Mouse (Mus musculus): ENCODE measurements around the gene Cdh3. TPM values are rescaled to one million over a fixed set of nuclear protein-coding genes. Genes with fewer than 3 reads are reported as not detected.
"Not testable (repeated sequence)": the region's sequence is repeated elsewhere in the genome, so short reads cannot be mapped to it uniquely, and the experiment has no call there.

Cdh3 gene
- polyA plus RNA-seq, 1 experiment from 2014 or later = 4.6 TPM

GRCm38 (mm10) chr8:106573168-106573567 is 62.5 kb downstream of the Cdh3 start, which contains the start of gene Gm10073:
TSS of gene Gm10073 (minus strand) at chr8:106573461.
- H3K9ac ChIP-seq (replicated peaks; ENCODE audit: low read depth, low read length); H3K27me3 ChIP-seq (ENCODE audit: control insufficient read depth, insufficient read depth, low read length); H3K4me3 ChIP-seq (ENCODE audit: low read depth, low read length); H3K4me2 ChIP-seq (ENCODE audit: low read depth, low read length); H3K36me3 ChIP-seq (ENCODE audit: control insufficient read depth, insufficient read depth, low read length); ATAC-seq (ENCODE audit: low read depth); H3K9me3 ChIP-seq (ENCODE audit: control insufficient read depth, low read length); H3K4me1 ChIP-seq (ENCODE audit: control insufficient read depth, insufficient read depth, low read length); H3K27ac ChIP-seq (ENCODE audit: low read depth, low read length): not testable (repeated sequence)
- WGBS = 55% methylated on average over 20 of the region's 20 CpGs

GRCm38 (mm10) chr8:106574283-106574682 is 63.6 kb downstream of the Cdh3 start:
- Histone ChIP-seq H3K27me3 (ENCODE audit: control insufficient read depth, insufficient read depth, low read length) (no peaks in the 10 kb centered on the region), H3K4me3 (ENCODE audit: low read depth, low read length) (no peak overlapping the region), H3K4me1 (ENCODE audit: control insufficient read depth, insufficient read depth, low read length) (no peaks in the 10 kb centered on the region), H3K4me2 (ENCODE audit: low read depth, low read length) (no peak overlapping the region), H3K9ac (replicated peaks; ENCODE audit: low read depth, low read length) (no peak overlapping the region), H3K36me3 (ENCODE audit: control insufficient read depth, insufficient read depth, low read length) (no peaks in the 10 kb centered on the region), H3K27ac (ENCODE audit: low read depth, low read length) (no peak overlapping the region), H3K9me3 (ENCODE audit: control insufficient read depth, low read length) (no peaks in the 10 kb centered on the region)
- no peak for ATAC-seq (ENCODE audit: low read depth)
- WGBS = 77% methylated on average over 4 of the region's 4 CpGs

- Histone ChIP-seq H3K27ac (ENCODE audit: low read depth, low read length) (no peak overlapping the region), H3K4me2 (ENCODE audit: low read depth, low read length) (no peak overlapping the region), H3K9ac (replicated peaks; ENCODE audit: low read depth, low read length) (no peak overlapping the region), H3K36me3 (ENCODE audit: control insufficient read depth, insufficient read depth, low read length) (no peaks in the 10 kb centered on the region), H3K9me3 (ENCODE audit: control insufficient read depth, low read length) (no peaks in the 10 kb centered on the region), H3K27me3 (ENCODE audit: control insufficient read depth, insufficient read depth, low read length) (no peaks in the 10 kb centered on the region), H3K4me3 (ENCODE audit: low read depth, low read length) (no peak overlapping the region), H3K4me1 (ENCODE audit: control insufficient read depth, insufficient read depth, low read length) (no peaks in the 10 kb centered on the region)
- no peak for ATAC-seq (ENCODE audit: low read depth)
- WGBS = 49% methylated on average over 6 of the region's 6 CpGs
Measured at GRCm38 (mm10) chr8:106576849-106577555, 66.3 kb downstream of the Cdh3 start.

GRCm38 (mm10) chr8:106579510-106579909 is 68.8 kb downstream of the Cdh3 start:
- ATAC-seq (ENCODE audit: low read depth) = no peak
- Histone ChIP-seq H3K4me3 (ENCODE audit: low read depth, low read length) (no peak overlapping the region), H3K27ac (ENCODE audit: low read depth, low read length) (no peak overlapping the region), H3K4me1 (ENCODE audit: control insufficient read depth, insufficient read depth, low read length) (no peaks in the 10 kb centered on the region), H3K9ac (replicated peaks; ENCODE audit: low read depth, low read length) (no peak overlapping the region), H3K36me3 (ENCODE audit: control insufficient read depth, insufficient read depth, low read length) (no peaks in the 10 kb centered on the region), H3K27me3 (ENCODE audit: control insufficient read depth, insufficient read depth, low read length) (no peaks in the 10 kb centered on the region), H3K9me3 (ENCODE audit: control insufficient read depth, low read length) (no peaks in the 10 kb centered on the region), H3K4me2 (ENCODE audit: low read depth, low read length) (no peak overlapping the region)
- 77% methylated on average over 2 of the region's 2 CpGs for WGBS

GRCm38 (mm10) chr8:106581344-106582088 is 70.8 kb downstream of the Cdh3 start:
- Histone ChIP-seq H3K4me3 (ENCODE audit: low read depth, low read length) (no peak overlapping the region), H3K36me3 (ENCODE audit: control insufficient read depth, insufficient read depth, low read length) (no peaks in the 10 kb centered on the region), H3K27ac (ENCODE audit: low read depth, low read length) (no peak overlapping the region), H3K9ac (replicated peaks; ENCODE audit: low read depth, low read length) (no peak overlapping the region), H3K4me2 (ENCODE audit: low read depth, low read length) (no peak overlapping the region), H3K9me3 (ENCODE audit: control insufficient read depth, low read length) (no peaks in the 10 kb centered on the region), H3K27me3 (ENCODE audit: control insufficient read depth, insufficient read depth, low read length) (no peaks in the 10 kb centered on the region), H3K4me1 (ENCODE audit: control insufficient read depth, insufficient read depth, low read length) (no peaks in the 10 kb centered on the region)
- no peak for ATAC-seq (ENCODE audit: low read depth)
- 70% methylated on average over 6 of the region's 6 CpGs for WGBS

GRCm38 (mm10) chr8:106584942-106585670 is 74.4 kb downstream of the Cdh3 start:
- ATAC-seq (ENCODE audit: low read depth) = no peak
- Histone ChIP-seq H3K27me3 (ENCODE audit: control insufficient read depth, insufficient read depth, low read length) (no peaks in the 10 kb centered on the region), H3K9me3 (ENCODE audit: control insufficient read depth, low read length) (no peaks in the 10 kb centered on the region), H3K36me3 (ENCODE audit: control insufficient read depth, insufficient read depth, low read length) (no peaks in the 10 kb centered on the region), H3K4me2 (ENCODE audit: low read depth, low read length) (no peak overlapping the region), H3K4me3 (ENCODE audit: low read depth, low read length) (no peak overlapping the region), H3K4me1 (ENCODE audit: control insufficient read depth, insufficient read depth, low read length) (no peaks in the 10 kb centered on the region), H3K9ac (replicated peaks; ENCODE audit: low read depth, low read length) (no peak overlapping the region), H3K27ac (ENCODE audit: low read depth, low read length) (no peak overlapping the region)
- WGBS = 75% methylated on average over 11 of the region's 11 CpGs

GRCm38 (mm10) chr8:106585671-106586037 is 75.0 kb downstream of the Cdh3 start:
- no peak for ATAC-seq (ENCODE audit: low read depth)
- Histone ChIP-seq H3K4me2 (ENCODE audit: low read depth, low read length) (no peak overlapping the region), H3K27ac (ENCODE audit: low read depth, low read length) (no peak overlapping the region), H3K36me3 (ENCODE audit: control insufficient read depth, insufficient read depth, low read length) (no peaks in the 10 kb centered on the region), H3K4me3 (ENCODE audit: low read depth, low read length) (no peak overlapping the region), H3K4me1 (ENCODE audit: control insufficient read depth, insufficient read depth, low read length) (no peaks in the 10 kb centered on the region), H3K9me3 (ENCODE audit: control insufficient read depth, low read length) (no peaks in the 10 kb centered on the region), H3K27me3 (ENCODE audit: control insufficient read depth, insufficient read depth, low read length) (no peaks in the 10 kb centered on the region), H3K9ac (replicated peaks; ENCODE audit: low read depth, low read length) (no peak overlapping the region)
- 92% methylated on average over 3 of the region's 3 CpGs for WGBS

GRCm38 (mm10) chr8:106586896-106587295 is 76.2 kb downstream of the Cdh3 start:
- ATAC-seq (ENCODE audit: low read depth) = no peak
- no peaks in the 10 kb centered on the region for H3K27me3 ChIP-seq (ENCODE audit: control insufficient read depth, insufficient read depth, low read length)
- H3K36me3 ChIP-seq (ENCODE audit: control insufficient read depth, insufficient read depth, low read length) = no peaks in the 10 kb centered on the region
- H3K4me2 ChIP-seq (ENCODE audit: low read depth, low read length) = no peak overlapping the region
- 86% methylated on average over 8 of the region's 8 CpGs for WGBS
- no peak overlapping the region for H3K9ac ChIP-seq (replicated peaks; ENCODE audit: low read depth, low read length)
- no peaks in the 10 kb centered on the region for H3K4me1 ChIP-seq (ENCODE audit: control insufficient read depth, insufficient read depth, low read length)
- H3K4me3 ChIP-seq (ENCODE audit: low read depth, low read length) = no peak overlapping the region
- H3K27ac ChIP-seq (ENCODE audit: low read depth, low read length) = no peak overlapping the region
- H3K9me3 ChIP-seq (ENCODE audit: control insufficient read depth, low read length) = no peaks in the 10 kb centered on the region

Data from neural tube, embryonic 14.5 days (tissue).